Mouse (Mus musculus) layer of hippocampus, postnatal 10 days (tissue): ENCODE measurements around the gene Vmn1r6. TPM values are rescaled to one million over a fixed set of nuclear protein-coding genes. Genes with fewer than 3 reads are reported as not detected.
"Not testable (repeated sequence)": the region's sequence is repeated elsewhere in the genome, so short reads cannot be mapped to it uniquely, and the experiment has no call there.

Experiments used
- DNase-seq, 2 experiments: peaks; one replicate each; pipeline ENCODE4 v3.0.0; 2021; ENCODE audit warnings: low spot score in 2 of 2
- long read RNA-seq: library from polyadenylated mRNA; stranded (forward); transcript quantifications from one replicate; pipeline ENCODE4 v2.0.0, GENCODE M21; 2023
- total RNA-seq, 2 experiments: library from RNA; stranded (reverse); gene quantifications; 2 replicates each; pipeline ENCODE4 v1.2.3; 2021

Vmn1r6 gene
- not detected for total RNA-seq
- long read RNA-seq: 0 reads

GRCm38 (mm10) chr6:56996943-56997342, at the start of gene Vmn1r6:
Gene Vmn1r6, plus strand, starts transcription at chr6:56997243.
- DNase-seq: no peak

- DNase-seq: no peak
These were observed 40.6 kb upstream of the Vmn1r6 start for GRCm38 (mm10) chr6:56956436-56956835.

- DNase-seq: no peak
These were observed 27.1 kb upstream of the Vmn1r6 start, which contains the start of gene Vmn1r5 for GRCm38 (mm10) chr6:56969973-56970372. Gene Vmn1r5, plus strand, starts transcription at chr6:56970273.

- DNase-seq: not testable (repeated sequence)
These were observed 28.2 kb downstream of the Vmn1r6 start, which contains the start of gene Vmn1r7 for GRCm38 (mm10) chr6:57025224-57025623. Gene Vmn1r7, minus strand, starts transcription at chr6:57025324.

GRCm38 (mm10) chr6:57031984-57032383, 34.9 kb downstream of the Vmn1r6 start, which contains the start of gene Vmn1r8:
Gene Vmn1r8, plus strand, starts transcription at chr6:57032284.
- DNase-seq: no peak

GRCm38 (mm10) chr6:57034674-57035073, 37.6 kb downstream of the Vmn1r6 start:
- no peak for DNase-seq

Other genes starting within 250 kb of the Vmn1r6 start
- 10 to 100 TPM; 37.8 to 40.0 TPM for gene Kbtbd2, start 199.4 kb upstream of the Vmn1r6 start, total RNA-seq
- gene Fkbp9, start 165.2 kb upstream of the Vmn1r6 start, total RNA-seq: 10 to 100 TPM; 39.0 to 40.2 TPM
- gene Nt5c3, start 73.3 kb upstream of the Vmn1r6 start, total RNA-seq: 10 to 100 TPM; 50.0 to 51.5 TPM
- gene Vmn1r4, start 73.2 kb upstream of the Vmn1r6 start, total RNA-seq: under 1 TPM; 0.23 to 0.36 TPM
- not detected for gene Vmn1r5, start 27.0 kb upstream of the Vmn1r6 start, total RNA-seq
- not detected for gene Vmn1r7, start 28.1 kb downstream of the Vmn1r6 start, total RNA-seq
- gene Vmn1r8, start 35.0 kb downstream of the Vmn1r6 start, total RNA-seq: not detected
- not detected for gene Vmn1r9, start 69.5 kb downstream of the Vmn1r6 start, total RNA-seq
- not detected for gene Vmn1r10, start 112.2 kb downstream of the Vmn1r6 start, total RNA-seq
- not detected for gene Vmn1r11, start 136.2 kb downstream of the Vmn1r6 start, total RNA-seq
- gene Vmn1r12, start 159.7 kb downstream of the Vmn1r6 start, total RNA-seq: not detected
- not detected for gene Vmn1r13, start 206.0 kb downstream of the Vmn1r6 start, total RNA-seq
- gene Vmn1r14, start 234.4 kb downstream of the Vmn1r6 start, total RNA-seq: not detected